In genomic region chr4:106955729-106956712, GRCm38 (mm10) we compare ENCODE assay signal across 8 mouse cellular contexts. TPM values are rescaled to one million over a fixed set of nuclear protein-coding genes. Genes with fewer than 3 reads are reported as not detected.
DNase-seq lines count a peak whose midpoint lies in the region; ATAC-seq lines count a peak whose summit lies in the region.

No protein-coding gene starts in this region.

- H3K36me3 ChIP-seq in forebrain, embryonic 10.5 days (replicated peaks), result peaks cover 58% of the 10 kb centered on the region
- peaks cover 57% of the 10 kb centered on the region for H3K36me3 ChIP-seq in hindbrain, embryonic 10.5 days
- no peaks in the 10 kb centered on the region for H3K36me3 ChIP-seq in midbrain, embryonic 13.5 days

- H3K9me3 ChIP-seq in forebrain, embryonic 10.5 days, result no peaks in the 10 kb centered on the region
- H3K9me3 ChIP-seq in hindbrain, embryonic 10.5 days, result no peaks in the 10 kb centered on the region
- H3K9me3 ChIP-seq in midbrain, embryonic 13.5 days, result no peaks in the 10 kb centered on the region

- peak overlapping the region; percentile 35 for H3K4me2 ChIP-seq in midbrain, embryonic 13.5 days (replicated peaks)

- DNase-seq in 416B (ENCODE audit: low read depth), result peak; percentile 61
- DNase-seq in MN1 (ENCODE audit: low spot score), result peak; percentile 55
- no peak for DNase-seq in forebrain, embryonic 10.5 days (ENCODE audit: extremely low spot score, low spot score)
- no peak for DNase-seq in hindbrain, embryonic 10.5 days (ENCODE audit: low spot score)
- DNase-seq in left cerebral cortex, postnatal 36 days (ENCODE audit: low spot score in 2 of 2), result peak; percentile 64 to 78
- DNase-seq in yolk sac, embryonic 10.5 days (ENCODE audit: low spot score), result peak; percentile 52
- DNase-seq in kidney, adult 8-10 months, result no peak

- ATAC-seq in midbrain, embryonic 13.5 days, result peak; percentile 49

- no peak overlapping the region for H3K4me3 ChIP-seq in forebrain, embryonic 10.5 days
- no peak overlapping the region for H3K4me3 ChIP-seq in hindbrain, embryonic 10.5 days
- H3K4me3 ChIP-seq in midbrain, embryonic 13.5 days (replicated peaks), result no peak overlapping the region

- H3K4me1 ChIP-seq in forebrain, embryonic 10.5 days, result peaks cover 95% of the 10 kb centered on the region
- peaks cover 93% of the 10 kb centered on the region for H3K4me1 ChIP-seq in hindbrain, embryonic 10.5 days (replicated peaks)
- peaks cover 94% of the 10 kb centered on the region for H3K4me1 ChIP-seq in midbrain, embryonic 13.5 days (replicated peaks)

- 61% methylated on average over 19 of the region's 19 CpGs for WGBS in forebrain, embryonic 10.5 days
- 51% methylated on average over 19 of the region's 19 CpGs for WGBS in hindbrain, embryonic 10.5 days
- WGBS in midbrain, embryonic 13.5 days, result 33% methylated on average over 19 of the region's 19 CpGs

- peak overlapping the region; percentile 74 for H3K27ac ChIP-seq in forebrain, embryonic 10.5 days
- H3K27ac ChIP-seq in hindbrain, embryonic 10.5 days, result peak overlapping the region; percentile 76
- peak overlapping the region; percentile 79 for H3K27ac ChIP-seq in midbrain, embryonic 13.5 days

- intact Hi-C loops in left cerebral cortex, postnatal 36 days (cut with DNase I), result no loop called here

- no peaks in the 10 kb centered on the region for H3K27me3 ChIP-seq in forebrain, embryonic 10.5 days (ENCODE audit: poor library complexity, severe bottlenecking)
- H3K27me3 ChIP-seq in hindbrain, embryonic 10.5 days (ENCODE audit: insufficient read depth, poor library complexity, severe bottlenecking), result no peaks in the 10 kb centered on the region
- H3K27me3 ChIP-seq in midbrain, embryonic 13.5 days, result no peaks in the 10 kb centered on the region

- H3K9ac ChIP-seq in midbrain, embryonic 13.5 days (replicated peaks), result peak overlapping the region; percentile 48

RNA-seq across cellular contexts. Expression of gene Ssbp3, which starts 45.5 kb away (rescaled TPM):
- 128 and 134 TPM in 2 replicates for polyA plus RNA-seq in forebrain, embryonic 10.5 days (2016; fragmentation: Nextera tagmentation; extraction: Ambion mirVana)
- polyA plus RNA-seq in hindbrain, embryonic 10.5 days (2016; fragmentation: Nextera tagmentation; extraction: Ambion mirVana), result 140 and 180 TPM in 2 replicates
- 100 to 1,000 TPM; 160 to 182 TPM for total RNA-seq in left cerebral cortex, postnatal 36 days (2021)
- polyA plus RNA-seq in midbrain, embryonic 13.5 days (2015; fragmentation: Nextera tagmentation; extraction: Ambion mirVana), result 192 and 229 TPM in 2 replicates

Comparison
In these comparisons a context has a peak if more than half of its experiments do, and no peak if none do; other contexts are left out.
1. DNase-seq: peak in 416B (single experiment), MN1 (single experiment), left cerebral cortex, postnatal 36 days (2 of 2) and yolk sac, embryonic 10.5 days (single experiment); none in forebrain, embryonic 10.5 days (single experiment), hindbrain, embryonic 10.5 days (single experiment) and kidney, adult 8-10 months (0 of 2).
2. Peak in every context shown above with its lines, with median percentiles within 50 percentile points of each other: H3K27ac ChIP-seq.